Mouse (Mus musculus) fat pad, adult 2 months (tissue): ENCODE measurements around the gene Spp2.

Experiments used
- DNase-seq: peaks from one replicate; pipeline ENCODE4 v3.0.0-alpha.2; 2011; ENCODE audit warnings: low read depth, low spot score; ENCODE audit errors: extremely low read depth

Spp2 gene

GRCm38 (mm10) chr1:88465722-88466121 is 59.0 kb downstream of the Spp2 start:
- DNase-seq, result no peak

GRCm38 (mm10) chr1:88466325-88467064 is 59.7 kb downstream of the Spp2 start:
- DNase-seq, result no peak

- no peak for DNase-seq
Measured at GRCm38 (mm10) chr1:88467866-88468265, 61.1 kb downstream of the Spp2 start.

- DNase-seq, result no peak
Measured at GRCm38 (mm10) chr1:88468335-88468734, 61.6 kb downstream of the Spp2 start.

- no peak for DNase-seq
Measured at GRCm38 (mm10) chr1:88469746-88470145, 63.0 kb downstream of the Spp2 start.

- DNase-seq, result no peak
Measured at GRCm38 (mm10) chr1:88472258-88472657, 65.5 kb downstream of the Spp2 start.

GRCm38 (mm10) chr1:88473899-88474298 is 67.1 kb downstream of the Spp2 start:
- no peak for DNase-seq

- DNase-seq, result no peak
Measured at GRCm38 (mm10) chr1:88474598-88474997, 67.8 kb downstream of the Spp2 start.

GRCm38 (mm10) chr1:88475502-88475953 is 68.8 kb downstream of the Spp2 start:
- DNase-seq, result no peak
